Mouse (Mus musculus) testis, postnatal 10 days (tissue): ENCODE data around the gene Noa1.

ENCODE experiments used
- DNase-seq: peaks from one replicate; pipeline ENCODE4 v3.0.0; 2021; ENCODE audit warnings: low spot score

Gene Noa1

GRCm38 (mm10) chr5:77289686-77290085 lies 20.2 kb downstream of the Noa1 start:
- no peak for DNase-seq

DNA sequence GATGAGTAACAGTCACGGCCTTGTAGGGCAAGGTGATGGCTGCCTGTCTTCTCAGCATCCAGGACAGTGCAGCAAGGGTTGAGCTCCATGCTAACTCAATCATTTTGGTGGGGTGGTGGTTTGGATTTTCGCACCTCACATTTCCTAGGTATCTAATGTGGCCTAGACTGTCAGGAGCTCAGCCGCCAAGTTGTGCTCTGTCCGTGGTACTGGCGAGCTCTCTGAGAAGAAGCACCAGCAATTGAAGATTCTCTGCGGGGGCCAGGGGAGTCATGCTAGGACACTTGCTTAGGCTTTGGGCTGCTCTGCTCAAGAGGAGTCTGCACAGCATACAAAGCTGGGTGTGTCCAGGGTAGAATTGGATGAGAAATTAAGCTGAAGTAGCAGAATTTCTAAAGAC lies 22.0 kb downstream of the Noa1 start:
- DNase-seq: no peak

- DNase-seq: no peak
These were observed 23.0 kb downstream of the Noa1 start for GRCm38 (mm10) chr5:77286904-77287303.

GRCm38 (mm10) chr5:77285685-77286084 lies 24.2 kb downstream of the Noa1 start:
- DNase-seq: no peak

DNA sequence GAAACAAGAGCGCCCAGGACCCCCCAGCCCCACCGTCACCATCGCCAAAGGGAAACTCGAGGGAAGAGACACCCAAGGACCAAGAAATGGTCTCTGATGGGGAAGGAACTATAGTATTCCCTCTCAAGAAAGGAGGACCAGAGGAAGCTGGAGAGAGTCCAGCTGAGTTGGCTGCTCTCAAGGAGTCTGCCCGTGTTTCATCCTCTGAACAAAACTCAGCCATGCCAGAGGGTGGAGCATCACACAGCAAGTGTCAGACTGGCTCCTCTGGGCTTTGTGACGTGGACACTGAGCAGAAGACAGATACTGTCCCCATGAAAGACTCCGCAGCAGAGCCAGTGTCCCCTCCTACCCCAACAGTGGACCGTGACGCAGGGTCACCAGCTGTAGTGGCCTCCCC lies 27.6 kb downstream of the Noa1 start:
- no peak for DNase-seq

- DNase-seq: no peak
These were observed 28.2 kb downstream of the Noa1 start for GRCm38 (mm10) chr5:77281518-77282174.

DNA sequence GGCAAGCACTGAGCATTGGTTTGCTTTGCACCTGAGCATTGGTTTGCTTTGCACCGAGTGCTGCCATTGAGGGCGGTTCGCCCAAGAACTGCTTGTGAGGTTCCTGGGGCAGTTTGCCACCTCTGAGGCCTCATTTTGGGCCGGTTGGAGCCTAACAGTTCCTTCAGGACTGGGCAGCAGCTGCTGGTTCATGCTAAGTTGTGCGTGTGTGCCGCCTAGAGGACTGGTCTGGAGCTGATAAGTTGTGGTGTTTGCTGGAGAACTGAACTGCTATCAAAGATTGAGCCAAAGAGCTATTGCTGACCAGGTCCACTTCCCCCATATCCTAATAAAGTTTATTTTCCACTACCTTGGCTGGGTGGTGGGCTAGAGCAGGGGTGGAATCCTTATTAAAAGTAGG lies 32.7 kb downstream of the Noa1 start:
- DNase-seq: no peak

DNA sequence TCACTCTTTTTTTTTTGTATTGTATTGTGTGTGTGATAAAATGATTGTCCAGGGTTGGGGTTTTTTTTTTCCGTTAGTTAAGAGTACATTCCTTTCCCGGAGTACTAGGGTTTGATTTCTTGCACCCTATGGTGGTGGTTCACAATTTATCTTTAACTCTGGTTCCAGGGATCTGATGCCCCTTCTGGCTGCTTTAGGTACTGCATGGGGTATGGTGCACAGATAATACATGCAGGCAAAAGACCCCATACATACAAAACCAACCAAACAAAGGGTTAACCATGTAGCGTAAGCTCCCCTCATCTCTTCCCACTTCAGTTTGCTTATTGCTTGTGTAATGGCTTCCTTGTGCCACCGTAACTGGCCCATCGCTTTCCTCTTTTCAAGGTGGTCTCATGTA lies 33.9 kb downstream of the Noa1 start:
- peak; percentile 56 for DNase-seq

DNA sequence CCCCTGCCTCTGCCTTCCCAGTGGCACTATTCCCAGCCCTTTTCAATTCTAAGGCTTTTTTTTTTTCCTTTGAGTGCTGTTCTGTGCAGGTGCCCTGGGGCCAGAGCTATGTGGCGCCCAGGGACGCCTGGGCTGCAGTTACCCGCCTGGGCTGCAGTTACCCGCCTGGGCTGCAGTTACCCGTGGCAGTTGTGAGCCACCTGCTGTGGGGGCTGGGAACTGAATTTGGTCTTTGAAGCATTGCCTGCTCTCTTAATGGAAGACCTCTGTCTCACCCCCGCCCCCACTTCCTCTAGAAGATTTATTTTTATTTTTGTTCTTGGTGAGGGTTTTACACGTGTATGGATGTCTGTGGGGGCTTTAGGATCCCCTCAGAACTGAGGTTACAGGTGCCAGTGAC lies 36.7 kb downstream of the Noa1 start:
- DNase-seq: no peak

DNA sequence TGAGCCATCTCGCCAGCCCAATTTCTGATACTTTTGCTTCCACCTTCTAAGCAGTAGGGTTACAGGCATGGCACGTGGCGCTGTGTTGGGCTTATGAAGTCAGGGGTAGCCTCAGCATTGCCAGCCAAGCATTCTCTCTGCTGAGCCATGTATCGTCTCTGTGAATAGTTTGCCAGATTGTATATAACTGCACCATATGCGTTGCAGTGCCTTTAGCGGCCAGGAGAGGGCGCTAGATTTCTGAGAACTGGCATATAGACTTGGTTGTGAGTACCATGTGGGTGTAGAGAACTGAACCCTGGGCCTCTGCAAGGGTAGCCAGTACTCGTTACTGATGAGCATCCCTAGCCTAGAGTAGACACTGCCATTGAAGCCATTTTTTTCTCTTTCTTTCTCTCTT lies 40.5 kb downstream of the Noa1 start:
- no peak for DNase-seq

- no peak for DNase-seq
These were observed 41.8 kb downstream of the Noa1 start for GRCm38 (mm10) chr5:77267957-77268624.

DNA sequence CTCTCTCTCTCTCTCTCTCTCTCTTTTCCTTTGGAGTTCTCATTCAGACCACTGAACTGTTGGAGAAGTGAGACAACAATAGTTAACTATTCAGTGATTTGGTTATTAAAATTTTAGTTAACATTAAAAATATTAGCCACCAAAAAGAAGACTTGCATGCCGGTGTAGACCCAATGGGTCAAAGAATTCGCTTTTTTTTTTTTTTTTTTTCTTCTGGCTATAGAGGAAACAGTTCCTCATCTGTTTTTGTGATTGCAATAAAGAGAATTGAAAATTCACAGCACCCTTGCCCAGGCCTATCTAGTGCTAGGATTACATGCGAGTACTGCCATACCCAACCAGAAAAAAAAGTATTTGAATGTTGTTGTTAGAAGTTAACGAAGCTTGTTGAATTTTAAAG lies 42.4 kb downstream of the Noa1 start:
- no peak for DNase-seq

DNA sequence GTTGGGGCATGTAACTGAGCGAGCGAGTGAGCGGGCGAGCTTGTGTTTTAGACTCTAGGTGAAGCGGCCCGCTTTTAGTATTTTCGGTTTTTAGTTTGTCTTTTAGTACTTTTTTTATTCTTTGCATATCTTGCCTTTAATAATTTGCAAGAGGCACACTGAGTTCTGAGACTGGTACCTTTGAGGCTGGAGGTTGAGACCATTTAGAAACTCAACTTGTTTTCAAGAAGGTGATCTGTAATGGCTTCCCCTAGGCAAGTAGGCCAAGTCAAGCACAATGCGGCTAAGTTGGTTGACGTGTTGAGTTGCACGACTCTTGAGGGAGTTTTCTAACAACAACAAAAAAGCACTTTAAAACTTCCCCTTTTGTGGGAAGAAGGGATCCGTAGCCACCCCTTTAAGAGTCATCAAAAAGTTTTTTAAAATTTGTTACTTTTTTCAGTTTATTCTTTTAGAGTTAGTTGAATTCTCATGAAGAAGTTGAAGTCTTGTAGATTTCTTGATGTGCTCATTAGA lies 42.9 kb downstream of the Noa1 start:
- no peak for DNase-seq

- DNase-seq: peak; percentile 82
These were observed 43.6 kb downstream of the Noa1 start for GRCm38 (mm10) chr5:77266066-77266885.

DNA sequence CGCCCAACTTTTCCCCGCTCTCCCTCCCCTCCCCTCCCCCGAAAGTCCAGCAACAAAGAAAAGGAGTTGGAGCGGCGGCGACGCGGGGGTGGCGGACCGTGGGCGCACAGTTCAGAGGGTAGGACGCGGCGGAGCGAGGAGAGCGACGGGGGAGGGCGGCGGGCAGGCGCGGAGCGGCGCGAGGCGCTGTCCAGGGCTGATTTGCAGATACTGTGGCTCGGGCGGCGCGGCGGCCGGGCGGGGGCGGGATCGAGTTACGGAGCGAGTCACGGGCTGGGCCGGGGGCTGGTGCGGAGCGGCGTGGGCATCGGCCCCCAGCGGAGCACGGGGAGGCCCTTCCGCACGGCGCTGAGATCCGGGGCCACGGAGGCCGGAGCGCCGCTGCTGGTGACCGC lies 44.2 kb downstream of the Noa1 start:
- DNase-seq: peak; percentile 87

- DNase-seq: peak; percentile 94
These were observed 44.7 kb downstream of the Noa1 start, which contains the start of gene Rest for GRCm38 (mm10) chr5:77265081-77265670. Gene Rest, plus strand, starts transcription at chr5:77265491.

- DNase-seq: no peak
These were observed 47.8 kb downstream of the Noa1 start for GRCm38 (mm10) chr5:77262105-77262504.

DNA sequence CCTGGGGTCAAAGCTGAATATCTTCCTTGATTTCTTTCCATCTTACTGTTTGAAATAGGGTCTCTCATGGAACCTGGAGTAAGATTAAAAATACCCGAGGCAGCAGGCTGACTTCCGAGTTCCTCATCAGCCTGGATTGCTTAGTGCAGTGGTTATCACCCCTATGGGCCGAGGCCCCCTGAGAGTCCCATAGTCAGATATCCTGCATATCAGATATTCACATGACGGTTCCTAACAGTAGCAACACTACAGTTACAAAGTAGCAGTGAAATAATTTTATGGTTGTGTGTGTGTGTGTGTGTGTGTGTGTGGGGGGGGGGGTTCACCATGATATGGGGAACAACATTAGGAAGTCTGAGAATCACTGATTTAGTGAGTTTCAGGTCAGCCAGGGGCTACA lies 48.7 kb downstream of the Noa1 start:
- DNase-seq: no peak

DNA sequence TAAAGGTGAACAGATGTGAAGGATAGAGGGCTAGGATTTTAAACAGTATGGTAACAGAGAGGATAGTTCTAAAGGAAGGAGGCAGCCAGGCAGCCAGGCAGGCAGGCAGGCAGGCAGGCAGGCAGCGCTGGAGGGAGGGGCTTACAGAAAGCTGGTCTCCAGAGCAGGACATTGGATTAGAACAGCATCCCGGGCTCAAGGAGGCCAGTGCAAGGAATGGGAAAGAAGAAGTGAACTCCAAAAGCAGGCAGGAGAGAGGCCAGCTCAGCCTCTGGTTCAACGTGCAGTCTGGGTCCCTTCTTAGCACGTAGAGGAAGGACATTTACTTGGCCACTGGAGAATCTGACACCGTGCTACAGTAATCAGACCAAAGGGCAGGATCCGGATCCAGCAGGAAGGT lies 49.7 kb downstream of the Noa1 start:
- no peak for DNase-seq

DNA sequence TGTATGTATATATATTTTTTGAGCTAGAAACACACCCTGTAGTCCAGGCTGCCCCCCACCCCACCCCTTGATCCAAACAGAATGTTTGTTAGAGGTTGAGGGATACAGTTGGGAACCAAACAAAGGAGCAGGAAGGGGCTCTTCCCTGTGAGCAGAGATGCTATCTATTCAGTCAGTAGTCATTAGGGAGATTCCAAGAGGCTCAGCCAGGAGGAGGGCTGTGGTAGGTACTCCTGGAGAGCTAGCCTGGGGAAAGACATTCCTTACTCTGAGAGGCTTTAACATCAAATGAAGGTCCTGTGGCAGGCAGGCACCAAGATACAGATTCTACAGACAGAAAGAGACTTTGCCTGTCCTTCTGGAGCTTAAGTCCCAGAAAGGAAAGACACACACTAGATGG lies 50.6 kb downstream of the Noa1 start:
- DNase-seq: no peak

DNA sequence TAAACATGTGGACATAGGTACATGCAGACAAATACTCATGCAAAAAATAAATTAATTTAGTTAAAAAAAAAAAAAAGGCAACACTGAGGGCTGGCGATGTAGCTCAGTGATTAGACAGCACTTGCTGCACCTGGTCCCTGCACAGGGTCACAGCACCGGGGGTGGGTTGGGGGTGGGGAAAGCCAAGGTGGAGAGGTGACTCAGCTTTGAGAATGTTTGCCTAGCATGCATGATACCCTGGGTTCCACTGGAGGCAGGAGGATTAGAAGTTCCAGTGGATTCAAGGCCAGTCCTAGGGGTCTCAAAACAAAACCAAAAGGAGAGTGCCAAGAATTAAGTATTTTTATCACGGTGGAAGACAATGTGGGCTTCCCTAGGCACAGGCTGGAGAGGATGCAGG lies 52.3 kb downstream of the Noa1 start:
- no peak for DNase-seq

GRCm38 (mm10) chr5:77254402-77254801 lies 55.5 kb downstream of the Noa1 start:
- no peak for DNase-seq

- no peak for DNase-seq
These were observed 56.7 kb downstream of the Noa1 start for GRCm38 (mm10) chr5:77253154-77253553.
